Comparison of ENCODE assay signal across 9 mouse cellular contexts in genomic region chr12:85647346-85647745, GRCm38 (mm10). TPM values are rescaled to one million over a fixed set of nuclear protein-coding genes. Genes with fewer than 3 reads are reported as not detected.
DNase-seq lines count a peak whose midpoint lies in the region; ATAC-seq and TF ChIP-seq lines count a peak whose summit lies in the region.
"Had no signal": no experiment of that assay in that cellular context is flagged by ENCODE, and none has a peak within 500 bp of the region (broad histone marks: within the 10 kb centered on the region; RNA-seq: fewer than 3 reads in every experiment).

No protein-coding gene starts in this region.

- no peak overlapping the region for H3K4me2 ChIP-seq in kidney, embryonic 15.5 days
- H3K4me2 ChIP-seq: embryonic facial prominence, embryonic 12.5 days had no signal

- no peaks in the 10 kb centered on the region for H3K27me3 ChIP-seq in kidney, embryonic 15.5 days
- no peaks in the 10 kb centered on the region for H3K27me3 ChIP-seq in MEL (ENCODE audit: control insufficient read depth in 1 of 2, insufficient read depth in 2 of 2, low read length in 2 of 2)
- H3K27me3 ChIP-seq in midbrain, embryonic 10.5 days (ENCODE audit: low read depth, poor library complexity, severe bottlenecking): no peaks in the 10 kb centered on the region
- H3K27me3 ChIP-seq: embryonic facial prominence, embryonic 12.5 days had no signal

- no peak overlapping the region for H3K4me3 ChIP-seq in kidney, embryonic 15.5 days (replicated peaks)
- H3K4me3 ChIP-seq in MEL (ENCODE audit: control insufficient read depth in 1 of 2, insufficient read depth in 1 of 2, low read depth in 2 of 2, low read length in 2 of 2): no peak overlapping the region
- no peak overlapping the region for H3K4me3 ChIP-seq in embryonic fibroblast, embryonic 13.5 days (ENCODE audit: insufficient read depth, low read length)
- no peak overlapping the region for H3K4me3 ChIP-seq in midbrain, embryonic 10.5 days
- H3K4me3 ChIP-seq: embryonic facial prominence, embryonic 12.5 days had no signal

- no peaks in the 10 kb centered on the region for H3K79me2 ChIP-seq in MEL (ENCODE audit: control insufficient read depth, insufficient read depth, low read length, poor library complexity)

- no peaks in the 10 kb centered on the region for H3K9me3 ChIP-seq in kidney, embryonic 15.5 days (replicated peaks)
- no peaks in the 10 kb centered on the region for H3K9me3 ChIP-seq in MEL (replicated peaks; ENCODE audit: insufficient read depth, low read length)
- H3K9me3 ChIP-seq in midbrain, embryonic 10.5 days (replicated peaks): no peaks in the 10 kb centered on the region
- H3K9me3 ChIP-seq: embryonic facial prominence, embryonic 12.5 days had no signal

- no peak overlapping the region for H3K27ac ChIP-seq in kidney, embryonic 15.5 days
- H3K27ac ChIP-seq in MEL (ENCODE audit: control insufficient read depth, low read depth, low read length): no peak overlapping the region
- H3K27ac ChIP-seq in embryonic fibroblast, embryonic 13.5 days (ENCODE audit: insufficient read depth, low read length): no peak overlapping the region
- H3K27ac ChIP-seq in midbrain, embryonic 10.5 days (replicated peaks): no peak overlapping the region
- H3K27ac ChIP-seq: embryonic facial prominence, embryonic 12.5 days had no signal

- 49% methylated on average over 10 of the region's 10 CpGs for WGBS in kidney, embryonic 15.5 days
- WGBS in midbrain, embryonic 10.5 days: 57% methylated on average over 10 of the region's 10 CpGs

- TF ChIP-seq RAD21 in MEL (IDR thresholded peaks at IDR 0.05; ENCODE audit: low read depth, low read length): no peak

- DNase-seq in kidney, adult 11 months: peak; percentile 23
- DNase-seq in MEL (ENCODE audit: low read depth, low spot score): peak; percentile 9
- no peak for DNase-seq in urinary bladder, postnatal 10 days (ENCODE audit: low spot score)
- no peak for DNase-seq in midbrain, embryonic 10.5 days (ENCODE audit: low spot score)
- no peak for DNase-seq in frontal cortex, postnatal 25 days (ENCODE audit: low spot score in 2 of 2)

- no peak for TF ChIP-seq POLR2A in MEL (IDR thresholded peaks at IDR 0.05; ENCODE audit: control insufficient read depth in 1 of 2, insufficient read depth in 1 of 2, low read depth in 1 of 2, low read length in 2 of 2, poor library complexity in 1 of 2)
- no peak for TF ChIP-seq POLR2A in embryonic fibroblast, embryonic 13.5 days (IDR thresholded peaks at IDR 0.05; ENCODE audit: low read depth, low read length)

- no peaks in the 10 kb centered on the region for H3K36me3 ChIP-seq in kidney, embryonic 15.5 days
- no peaks in the 10 kb centered on the region for H3K36me3 ChIP-seq in MEL (ENCODE audit: control insufficient read depth in 1 of 2, insufficient read depth in 2 of 2, low read length in 2 of 2)
- H3K36me3 ChIP-seq in midbrain, embryonic 10.5 days: no peaks in the 10 kb centered on the region
- H3K36me3 ChIP-seq: embryonic facial prominence, embryonic 12.5 days had no signal

- no peak for TF ChIP-seq EP300 in MEL (IDR thresholded peaks at IDR 0.05; ENCODE audit: low read depth in 1 of 2, low read length in 2 of 2)

- no peak overlapping the region for H3K9ac ChIP-seq in kidney, embryonic 15.5 days
- H3K9ac ChIP-seq in MEL (ENCODE audit: control insufficient read depth, low read depth, low read length, poor library complexity, severe bottlenecking): no peak overlapping the region
- H3K9ac ChIP-seq: embryonic facial prominence, embryonic 12.5 days had no signal

- no peak for ATAC-seq in kidney, embryonic 15.5 days (replicated peaks; ENCODE audit: low FRiP score)
- peak; percentile 75 for ATAC-seq in megakaryocyte, adult 5-6 weeks (ENCODE audit: poor library complexity, severe bottlenecking)

- peaks cover 10% of the 10 kb centered on the region; the same call in 1 of the 2 replicates for H3K4me1 ChIP-seq in kidney, embryonic 15.5 days
- H3K4me1 ChIP-seq in MEL (ENCODE audit: control insufficient read depth in 1 of 2, insufficient read depth in 2 of 2, low read length in 2 of 2): no peaks in the 10 kb centered on the region
- no peaks in the 10 kb centered on the region for H3K4me1 ChIP-seq in embryonic fibroblast, embryonic 13.5 days (ENCODE audit: control insufficient read depth, insufficient read depth, low read length)
- H3K4me1 ChIP-seq in midbrain, embryonic 10.5 days: no peaks in the 10 kb centered on the region
- H3K4me1 ChIP-seq: embryonic facial prominence, embryonic 12.5 days had no signal

- TF ChIP-seq CTCF in MEL (IDR thresholded peaks at IDR 0.05 in 2 of 3, conservative IDR thresholded peaks at IDR 0.05 in 1 of 3; ENCODE audit: control insufficient read depth in 1 of 3, insufficient read depth in 1 of 3, low read depth in 2 of 3, low read length in 3 of 3, poor library complexity in 1 of 3, severe bottlenecking in 1 of 3): peak in 1 of 3 experiments; percentile 33; a peak in 2 of 6 replicates
- TF ChIP-seq CTCF in embryonic fibroblast, embryonic 13.5 days (IDR thresholded peaks at IDR 0.05; ENCODE audit: borderline replicate concordance, insufficient read depth, low read length): 0 out of 2 replicates have a peak, but pooled peaks have one; percentile 15

TF ChIP-seq in MEL, 35 proteins besides CTCF, POLR2A, EP300 and RAD21:
- TF ChIP-seq MAZ (IDR thresholded peaks at IDR 0.05; ENCODE audit: low read depth, low read length) (no peak), TAL1 (IDR thresholded peaks at IDR 0.05; ENCODE audit: low read length) (no peak), USF2 (IDR thresholded peaks at IDR 0.05; ENCODE audit: borderline replicate concordance in 1 of 2, insufficient read depth in 1 of 2, low read depth in 1 of 2, low read length in 2 of 2) (no peak), MEF2A (IDR thresholded peaks at IDR 0.05; ENCODE audit: extremely low read depth, insufficient replicate concordance, low read depth, low read length, poor library complexity, severe bottlenecking) (no peak), BHLHE40 (IDR thresholded peaks at IDR 0.05; ENCODE audit: borderline replicate concordance, low read depth, low read length) (no peak), ZNF384 (IDR thresholded peaks at IDR 0.05; ENCODE audit: low read depth, low read length) (no peak), UBTF (IDR thresholded peaks at IDR 0.05; ENCODE audit: borderline replicate concordance, insufficient read depth, low read depth, low read length) (no peak), ETS1 (IDR thresholded peaks at IDR 0.05; ENCODE audit: low read depth, low read length) (no peak), SIN3A (IDR thresholded peaks at IDR 0.05; ENCODE audit: low read length) (no peak), E2F4 (IDR thresholded peaks at IDR 0.05; ENCODE audit: borderline replicate concordance, low read depth, low read length) (no peak), MAFK (IDR thresholded peaks at IDR 0.05; ENCODE audit: borderline replicate concordance, low read depth, low read length) (no peak), MXI1 (IDR thresholded peaks at IDR 0.05; ENCODE audit: low read depth, low read length) (no peak)

RNA-seq across cellular contexts. Expression of gene Batf, which starts 39.1 kb away (rescaled TPM):
- polyA plus RNA-seq in kidney, embryonic 15.5 days (2015; fragmentation: Nextera tagmentation; extraction: Ambion mirVana): 3.5 and 4.0 TPM in 2 replicates
- total RNA-seq in MEL (2012; rRNA removed): 16.8 and 19.9 TPM in 2 replicates
- 10 to 100 TPM in 1 of 2 experiments, not detected in 1; 14.4 TPM for polyA plus RNA-seq in MEL (2012; ENCODE audit: insufficient read depth in 1 of 2, insufficient read length in 2 of 2, low read depth in 1 of 2, low replicate concordance in 2 of 2, missing spikeins in 1 of 2)
- polyA plus RNA-seq in embryonic fibroblast, embryonic 13.5 days (2011; ENCODE audit: insufficient read length, low read depth, missing spikeins): 2.1 and 2.2 TPM in 2 replicates
- total RNA-seq in megakaryocyte, adult 5-6 weeks (2015): 10.6 and 11.5 TPM in 2 replicates
- 31.5 and 41.2 TPM in 2 replicates for total RNA-seq in megakaryocyte, adult 5-6 weeks (2017)
- 1.8 and 2.6 TPM in 2 replicates for polyA plus RNA-seq in midbrain, embryonic 10.5 days (2016; fragmentation: Nextera tagmentation; extraction: Ambion mirVana)

RNA-seq across cellular contexts. Expression of gene Jdp2, which starts 48.5 kb away (rescaled TPM):
- polyA plus RNA-seq in kidney, embryonic 15.5 days (2015; fragmentation: Nextera tagmentation; extraction: Ambion mirVana): 0.41 and 0.61 TPM in 2 replicates
- total RNA-seq in MEL (2012; rRNA removed): 2.3 and 8.1 TPM in 2 replicates
- 1 to 10 TPM in 1 of 2 experiments, not detected in 1; 9.1 TPM for polyA plus RNA-seq in MEL (2012; ENCODE audit: insufficient read depth in 1 of 2, insufficient read length in 2 of 2, low read depth in 1 of 2, low replicate concordance in 2 of 2, missing spikeins in 1 of 2)
- 63.9 and 73.7 TPM in 2 replicates for polyA plus RNA-seq in embryonic fibroblast, embryonic 13.5 days (2011; ENCODE audit: insufficient read length, low read depth, missing spikeins)
- 15.6 and 18.1 TPM in 2 replicates for total RNA-seq in megakaryocyte, adult 5-6 weeks (2015)
- 33.3 and 38.9 TPM in 2 replicates for total RNA-seq in megakaryocyte, adult 5-6 weeks (2017)
- 0.49 TPM in 1 of 2 replicates, not detected in the other for polyA plus RNA-seq in midbrain, embryonic 10.5 days (2016; fragmentation: Nextera tagmentation; extraction: Ambion mirVana)

Comparison
In these comparisons a context has a peak if more than half of its experiments do, and no peak if none do; other contexts are left out.
1. DNase-seq: peak in kidney, adult 11 months (single experiment) and MEL (single experiment); none in urinary bladder, postnatal 10 days (single experiment), midbrain, embryonic 10.5 days (single experiment) and frontal cortex, postnatal 25 days (0 of 2).